Mouse (Mus musculus): Measurements from ENCODE around the gene Npas1.

DNA sequence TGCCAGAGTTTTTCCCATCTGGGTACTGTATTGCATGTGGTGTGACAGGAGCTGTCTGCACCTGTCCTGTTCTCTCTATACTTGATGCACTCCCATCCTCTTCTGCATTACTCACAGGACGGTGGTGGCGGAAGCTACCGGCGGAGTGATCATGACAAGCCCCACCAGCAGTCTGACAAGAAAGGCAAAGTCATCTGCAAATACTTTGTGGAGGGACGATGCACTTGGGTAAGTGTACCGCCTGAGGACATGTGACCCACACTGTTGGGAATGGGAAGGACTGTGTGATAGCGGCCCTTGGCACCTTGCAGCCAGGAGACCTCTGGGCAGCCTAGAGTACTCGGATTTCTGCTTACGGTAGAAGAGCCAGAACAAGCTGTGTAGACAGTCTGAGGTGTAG is 53.8 kb downstream of the Npas1 start:
- TF ChIP-seq SIN3A (IDR thresholded peaks at IDR 0.05; ENCODE audit: low read length) = no peak
- TF ChIP-seq JUND (IDR thresholded peaks at IDR 0.05; ENCODE audit: low read depth, low read length) = no peak
- no peak for TF ChIP-seq ELF1 (IDR thresholded peaks at IDR 0.05; ENCODE audit: low read depth, low read length)
- TF ChIP-seq MAZ (IDR thresholded peaks at IDR 0.05; ENCODE audit: low read depth, low read length) = no peak
- no peak for TF ChIP-seq EP300 (IDR thresholded peaks at IDR 0.05; ENCODE audit: low read depth in 1 of 2, low read length in 2 of 2)
- TF ChIP-seq CTCF (IDR thresholded peaks at IDR 0.05 in 2 of 3, conservative IDR thresholded peaks at IDR 0.05 in 1 of 3; ENCODE audit: control insufficient read depth in 1 of 3, insufficient read depth in 1 of 3, low read depth in 2 of 3, low read length in 3 of 3, poor library complexity in 1 of 3, severe bottlenecking in 1 of 3) = no peak
- no peak for TF ChIP-seq CHD2 (IDR thresholded peaks at IDR 0.05; ENCODE audit: low read length)
- TF ChIP-seq POLR2A (IDR thresholded peaks at IDR 0.05; ENCODE audit: control insufficient read depth in 1 of 2, insufficient read depth in 1 of 2, low read depth in 1 of 2, low read length in 2 of 2, poor library complexity in 1 of 2) = no peak
- TF ChIP-seq KAT2A (conservative IDR thresholded peaks at IDR 0.05; ENCODE audit: low read depth, low read length) = no peak
- no peak for TF ChIP-seq MYB (IDR thresholded peaks at IDR 0.05; ENCODE audit: low read depth, low read length)
- no peak for TF ChIP-seq TBP (IDR thresholded peaks at IDR 0.05; ENCODE audit: low read depth, low read length)
